Mouse (Mus musculus): ENCODE results near the gene Gstm6.

GRCm38 (mm10) chr3:107905942-107906341 is 37.6 kb downstream of the Gstm6 start:
- TF ChIP-seq POLR2A (IDR thresholded peaks at IDR 0.05; ENCODE audit: low read depth, low read length) (no peak), CTCF (conservative IDR thresholded peaks at IDR 0.05; ENCODE audit: insufficient read depth, insufficient read length, low read depth, low read length) (no peak)
